Mouse (Mus musculus) 3134 (cell line): ENCODE results near the gene Gm20716.

Experiments used
- DNase-seq: peaks from one replicate; pipeline ENCODE4 v3.0.0-alpha.2; 2011; ENCODE audit warnings: low spot score; ENCODE audit not compliant: insufficient read length; ENCODE audit errors: extremely low read depth

Gene Gm20716

DNA sequence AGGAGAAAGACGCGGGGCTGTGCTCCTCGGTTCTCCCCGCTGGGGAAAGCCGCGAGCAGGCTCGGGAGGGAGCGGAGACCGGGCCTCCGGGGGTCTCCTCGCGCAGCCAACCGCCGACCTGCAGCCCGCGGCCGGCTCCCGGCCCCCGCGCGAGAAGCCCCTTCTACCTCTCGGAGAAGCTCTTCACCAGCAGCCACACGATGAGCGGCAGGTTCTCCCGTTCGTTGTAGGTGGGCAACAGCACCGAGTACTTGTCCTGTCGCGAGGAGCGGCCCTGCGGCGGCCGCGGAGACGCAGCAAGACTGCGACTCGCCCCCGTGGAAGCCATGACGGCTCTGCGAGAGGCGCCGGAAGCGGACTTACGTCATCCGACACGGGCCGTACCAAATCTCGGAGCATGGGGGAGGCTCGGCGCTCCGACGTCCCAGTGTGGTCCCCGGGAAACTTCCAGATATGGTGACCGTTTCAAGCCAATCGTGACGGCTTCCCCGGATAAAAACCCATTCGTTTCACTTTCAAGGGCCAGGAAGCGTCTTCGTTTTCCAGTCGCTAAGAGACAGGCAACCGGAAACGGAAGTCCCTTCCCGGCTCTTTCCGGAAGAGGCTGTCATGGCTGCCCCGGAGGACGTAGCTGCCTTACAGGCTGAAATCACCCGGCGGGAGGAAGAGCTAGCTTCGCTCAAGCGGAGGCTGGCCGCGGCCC, at the start of gene Gm20716, which contains the start of the genes Dpm1 and Mocs3:
TSS of gene Gm20716 (minus strand) at position 339 of the 703 bp plus-strand sequence.
TSS of gene Dpm1 (minus strand) at position 566 of the 703 bp plus-strand sequence.
TSS of gene Mocs3 (plus strand) at position 597 of the 703 bp plus-strand sequence.
- peak; percentile 96 for DNase-seq

DNA sequence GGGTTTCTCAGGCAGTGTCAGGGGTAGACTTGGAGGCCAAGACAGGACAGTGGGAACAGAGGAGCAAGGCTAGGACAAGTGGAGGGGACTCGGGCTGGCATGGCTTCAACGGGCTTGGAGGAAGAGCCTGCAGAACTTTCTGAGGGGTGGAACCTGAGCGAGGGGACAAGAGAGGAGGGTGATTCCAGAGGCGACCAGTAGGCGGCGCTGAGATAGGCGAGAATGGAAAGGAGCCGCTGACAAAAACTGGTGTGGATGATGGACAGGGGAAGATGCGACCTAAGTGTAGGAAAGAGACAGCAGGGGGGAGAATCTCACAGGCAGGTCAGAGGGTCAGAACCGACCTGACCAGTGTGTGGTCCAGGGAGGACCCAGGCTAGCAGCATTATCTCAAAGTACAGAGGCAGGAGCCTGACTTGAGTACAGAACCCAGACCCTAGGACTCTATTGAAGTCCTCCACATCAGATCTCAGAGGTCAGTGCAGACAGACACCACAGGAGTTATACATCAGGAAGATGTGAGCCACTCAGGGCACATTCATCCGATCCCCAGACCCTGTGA, 44.3 kb upstream of the Gm20716 start:
- DNase-seq: no peak

GRCm38 (mm10) chr2:168273387-168273786, 43.2 kb upstream of the Gm20716 start:
- no peak for DNase-seq

DNA sequence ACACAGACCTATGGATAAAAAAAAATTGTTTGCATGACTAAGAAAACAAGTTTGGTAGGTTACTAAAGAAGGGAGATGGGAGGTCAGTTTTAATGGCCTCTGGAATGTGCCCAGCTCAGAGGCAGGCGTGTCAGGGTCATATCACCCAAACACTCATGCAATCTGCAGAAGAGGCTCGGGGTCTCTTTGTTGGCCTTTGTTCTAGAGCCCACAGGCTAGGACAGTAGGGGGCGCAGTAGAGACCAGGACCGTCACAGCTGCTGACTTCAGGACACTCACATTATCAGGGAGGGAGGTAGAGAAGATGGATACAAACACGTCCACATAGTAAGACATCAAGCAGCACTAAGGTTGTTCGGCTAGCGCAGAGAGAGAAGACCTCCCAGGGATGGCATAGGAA, 37.9 kb upstream of the Gm20716 start:
- no peak for DNase-seq

DNA sequence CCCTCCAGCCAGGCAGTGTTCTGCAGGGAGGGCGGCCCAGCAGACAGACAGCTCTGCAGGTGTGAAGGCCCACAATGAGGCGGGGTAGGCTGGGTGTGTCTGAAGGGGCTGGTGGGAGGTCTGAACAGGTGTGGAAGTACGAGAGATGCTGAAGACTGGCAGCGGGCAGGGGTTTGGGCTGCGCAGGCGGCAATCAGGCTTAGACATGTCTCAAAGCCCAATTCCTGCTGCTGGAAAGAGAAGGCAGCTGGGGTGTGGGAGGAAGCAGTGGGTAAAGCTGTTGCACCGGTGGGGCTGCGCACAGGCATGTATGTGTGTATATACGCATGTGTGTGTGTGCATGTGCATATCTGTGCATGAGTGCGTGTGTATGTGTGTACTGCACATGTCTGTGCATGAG, 30.7 kb upstream of the Gm20716 start:
- no peak for DNase-seq

DNA sequence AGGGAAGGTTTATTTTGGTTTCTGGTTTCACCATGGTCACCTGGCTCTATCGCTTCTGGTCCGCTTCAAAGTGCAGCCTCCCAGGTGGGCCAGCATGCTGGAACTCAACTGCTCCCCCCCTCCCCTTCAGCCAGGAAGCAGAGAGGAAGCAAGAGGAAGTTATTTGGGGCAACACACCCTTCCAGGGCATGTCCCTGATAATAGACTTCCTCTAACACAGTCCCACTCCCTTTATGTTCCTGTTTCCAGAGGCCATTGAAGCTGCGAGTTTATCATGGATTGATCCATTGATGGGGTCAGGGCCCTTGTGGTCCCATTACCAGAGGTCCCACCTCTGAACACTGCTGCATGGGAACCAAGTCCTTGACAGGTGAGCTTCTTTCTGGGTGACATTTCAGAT, 30.0 kb upstream of the Gm20716 start:
- DNase-seq: no peak

DNA sequence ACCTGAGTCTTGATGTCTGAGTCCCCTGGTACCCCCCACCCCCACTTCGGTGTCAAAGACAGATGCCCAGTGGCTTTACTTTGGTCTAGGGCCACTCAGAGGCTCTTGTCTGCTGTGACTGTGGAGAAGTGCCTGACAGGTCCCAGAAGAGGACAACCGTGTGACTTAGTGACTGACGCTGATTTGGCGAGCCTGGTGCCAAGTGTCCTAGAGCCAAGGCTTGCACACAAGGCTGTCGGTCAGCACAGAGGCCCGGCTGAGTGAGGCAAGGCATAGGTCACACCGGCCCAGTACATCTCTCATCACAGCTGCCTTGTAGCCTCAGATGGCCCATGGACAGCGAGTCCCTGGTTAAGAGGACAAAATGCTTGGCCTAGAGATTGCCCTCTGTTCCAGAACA, 28.9 kb upstream of the Gm20716 start:
- no peak for DNase-seq

- DNase-seq: no peak
Observed at GRCm38 (mm10) chr2:168257188-168257587, 27.0 kb upstream of the Gm20716 start.

- DNase-seq: no peak
Observed at GRCm38 (mm10) chr2:168256506-168256905, 26.3 kb upstream of the Gm20716 start.

DNA sequence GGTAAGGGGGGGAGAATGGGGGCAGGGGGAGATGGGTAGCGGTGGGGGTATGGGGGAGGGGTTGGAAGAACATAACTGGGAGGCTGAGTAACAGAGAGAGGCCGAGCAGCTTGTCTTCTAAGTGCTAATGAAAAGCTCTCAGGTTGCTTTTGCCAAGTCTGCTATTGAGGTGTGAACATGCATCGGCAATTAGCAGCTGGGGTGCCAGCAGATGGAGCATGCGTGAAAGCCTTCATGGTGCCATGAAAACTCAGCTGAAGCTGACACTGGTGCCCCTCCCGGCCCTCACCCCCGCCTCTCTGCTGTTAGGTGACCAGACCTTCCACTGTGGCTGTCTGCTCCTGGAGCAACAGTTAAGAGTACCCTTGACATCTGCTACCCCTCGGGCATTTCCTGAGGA, 23.7 kb upstream of the Gm20716 start:
- no peak for DNase-seq

DNA sequence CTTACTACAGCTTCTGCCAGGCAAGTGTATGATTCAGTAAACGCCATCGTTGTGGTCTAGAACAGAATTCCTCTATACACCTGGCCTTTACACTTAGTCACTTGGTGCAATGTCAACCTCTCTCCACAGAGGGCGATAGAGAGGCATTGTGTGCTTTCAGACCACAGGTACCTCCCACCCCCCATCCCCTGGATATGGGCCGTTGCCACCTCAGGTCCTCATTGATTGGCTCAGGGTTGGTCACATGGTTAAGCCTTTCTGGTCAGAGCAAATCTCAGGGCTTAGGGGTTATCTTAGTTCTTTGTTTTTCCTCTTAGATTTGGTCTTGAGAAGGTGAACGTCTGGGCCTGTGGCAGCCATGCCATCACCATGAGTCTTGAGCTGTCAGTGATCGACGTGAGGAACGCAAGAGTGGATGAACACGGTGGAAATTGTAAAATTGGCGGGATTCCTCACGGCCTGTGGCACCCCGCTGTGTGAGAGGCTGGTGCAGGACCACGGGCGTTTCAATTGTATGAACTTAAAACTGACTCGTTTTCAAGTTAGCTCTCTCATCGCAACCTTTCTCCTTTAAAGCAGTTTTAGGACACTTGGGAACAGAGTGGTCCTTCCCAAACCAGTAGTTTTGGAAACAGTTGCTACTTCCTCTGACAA, 22.6 kb upstream of the Gm20716 start:
- DNase-seq: peak; percentile 40

DNA sequence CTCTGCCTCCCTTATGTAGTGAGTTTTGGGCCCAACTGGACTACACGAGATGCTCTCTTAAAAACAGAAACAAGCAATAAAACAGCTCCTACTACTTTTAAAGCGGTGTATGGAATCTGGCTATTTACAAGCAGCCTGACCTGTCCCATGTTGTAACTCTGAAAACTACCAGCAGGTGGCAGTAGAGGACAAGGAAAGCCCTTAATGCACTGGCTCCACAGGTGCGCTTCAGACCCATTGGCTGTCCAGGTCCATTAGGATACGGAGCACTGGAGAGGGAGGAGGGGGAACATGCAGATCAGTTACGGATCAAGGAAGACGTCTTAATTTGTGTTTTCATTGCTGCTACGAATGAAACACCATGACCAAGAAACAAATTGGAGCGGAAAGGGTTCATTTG, 20.1 kb upstream of the Gm20716 start:
- peak; percentile 39 for DNase-seq

DNA sequence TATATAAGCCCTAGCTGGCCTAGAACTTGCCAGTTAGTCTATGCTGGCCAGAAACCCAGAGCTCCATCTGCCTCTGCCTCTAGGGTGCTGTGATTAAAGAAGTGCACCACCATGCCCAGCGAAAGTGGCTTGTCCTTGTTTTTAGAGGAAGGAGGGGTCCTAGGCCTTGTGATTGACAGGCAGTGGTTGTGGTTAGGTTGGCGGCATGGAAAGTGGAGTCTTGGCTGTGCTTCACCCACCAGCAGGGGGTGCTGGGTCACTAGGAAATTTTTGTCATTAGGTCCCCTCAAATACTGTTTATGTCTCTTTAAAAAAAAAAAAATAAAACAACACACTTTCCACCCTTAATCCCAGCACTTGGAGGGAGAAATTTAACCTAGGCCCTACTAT, 18.7 kb upstream of the Gm20716 start:
- peak; percentile 48 for DNase-seq

DNA sequence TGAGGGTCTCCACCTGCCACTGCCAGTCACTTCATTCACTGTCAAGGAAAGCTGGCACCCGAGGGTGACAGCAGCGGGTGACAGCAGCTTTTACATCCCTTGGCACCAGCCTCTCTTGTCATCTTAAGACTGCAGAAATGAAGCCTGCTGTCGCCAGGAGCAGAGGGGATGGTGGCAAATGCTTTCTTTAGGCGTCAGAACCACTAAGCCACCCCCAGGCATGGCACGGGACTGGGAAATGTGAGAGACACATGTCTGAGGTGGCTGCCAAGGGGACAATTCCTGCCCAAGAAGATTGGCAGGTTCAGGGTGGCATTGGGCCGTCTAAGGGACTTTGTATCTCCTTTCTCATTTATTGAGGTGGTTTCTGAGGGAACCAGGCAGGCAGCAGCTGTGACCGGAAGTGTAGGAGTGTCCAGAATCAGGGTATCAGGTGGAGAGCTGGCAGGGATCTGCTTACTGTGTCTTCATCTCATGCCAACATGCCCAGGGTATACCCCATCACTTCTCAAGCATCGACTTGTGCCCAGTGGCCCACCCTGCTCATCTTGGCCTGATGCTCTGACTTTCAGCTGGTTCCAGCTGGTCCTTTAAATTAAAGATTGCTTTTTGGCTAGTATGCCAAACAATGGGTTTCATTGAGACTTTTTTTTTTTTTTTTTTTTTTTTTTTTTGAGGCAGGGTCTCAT, 18.1 kb upstream of the Gm20716 start:
- DNase-seq: no peak

- no peak for DNase-seq
Observed at GRCm38 (mm10) chr2:168245571-168245970, 15.4 kb upstream of the Gm20716 start.

DNA sequence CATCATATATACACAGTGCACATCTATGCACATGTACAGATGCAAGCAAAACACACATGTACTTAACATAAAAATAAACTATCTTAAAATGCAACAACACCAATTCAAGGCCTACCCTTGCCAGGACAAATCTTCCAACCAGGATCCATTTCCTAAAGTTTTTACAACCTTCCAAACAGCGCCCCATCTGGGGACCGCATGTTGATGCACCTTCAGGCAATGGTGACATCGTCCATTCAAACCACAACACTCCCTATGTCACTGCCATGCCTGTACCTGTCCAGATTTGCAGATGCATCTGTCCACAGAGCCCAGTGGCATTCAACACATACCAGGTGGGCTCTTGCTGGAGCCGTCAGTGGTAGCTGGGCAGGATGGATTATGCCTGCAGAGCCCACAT, 13.1 kb upstream of the Gm20716 start:
- no peak for DNase-seq

- no peak for DNase-seq
Observed at GRCm38 (mm10) chr2:168242841-168243240, 12.7 kb upstream of the Gm20716 start.

- DNase-seq: no peak
Observed at GRCm38 (mm10) chr2:168238335-168238734, 8.2 kb upstream of the Gm20716 start.

GRCm38 (mm10) chr2:168233286-168233685, 3.1 kb upstream of the Gm20716 start:
- DNase-seq: no peak

DNA sequence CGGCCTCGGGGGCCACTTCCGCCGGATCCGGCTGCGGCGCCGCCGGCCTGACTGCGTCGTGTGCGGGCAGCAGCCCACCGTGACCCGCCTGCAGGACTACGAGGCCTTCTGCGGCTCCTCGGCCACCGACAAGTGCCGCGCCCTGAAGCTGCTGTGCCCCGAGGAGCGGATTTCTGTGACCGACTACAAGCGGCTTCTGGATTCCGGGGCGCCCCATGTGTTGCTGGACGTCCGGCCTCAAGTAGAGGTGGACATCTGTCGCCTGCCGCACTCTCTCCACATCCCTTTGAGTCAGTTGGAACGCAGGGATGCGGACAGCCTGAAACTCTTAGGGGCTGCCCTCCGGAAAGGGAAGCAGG, 1.3 kb upstream of the Gm20716 start:
- peak; percentile 22 for DNase-seq

- no peak for DNase-seq
Observed at GRCm38 (mm10) chr2:168230773-168231470, 758 bp upstream of the Gm20716 start.
